21 mouse cellular contexts compared by ENCODE assay signal in the genomic region with DNA sequence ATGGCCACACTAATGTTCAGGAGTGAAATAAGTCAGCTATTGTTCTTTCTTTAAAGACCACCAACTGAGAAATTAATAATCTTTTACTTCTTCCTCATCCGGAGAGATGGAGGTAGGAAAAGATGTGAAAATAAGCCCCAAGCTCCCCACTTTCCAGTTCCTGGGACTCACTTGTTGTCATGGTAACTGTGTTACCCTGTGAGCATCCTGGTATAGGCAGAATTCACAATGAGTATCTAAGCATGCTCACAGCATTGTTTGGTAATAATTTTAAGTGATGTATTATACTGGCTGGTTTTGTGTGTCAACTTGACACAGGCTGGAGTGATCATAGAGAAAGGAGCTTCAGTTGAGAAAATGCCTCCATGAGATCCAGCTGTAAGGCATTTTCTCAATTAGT. TPM values are rescaled to one million over a fixed set of nuclear protein-coding genes. Genes with fewer than 3 reads are reported as not detected.
"Had no signal": no experiment of that assay in that cellular context is flagged by ENCODE, and none has a peak within 500 bp of the region (broad histone marks: within the 10 kb centered on the region; RNA-seq: fewer than 3 reads in every experiment).

No protein-coding gene starts in this region.

- H3K4me2 ChIP-seq: intestine, embryonic 15.5 days; liver, embryonic 11.5 days; liver, embryonic 15.5 days had no signal

- H3K36me3 ChIP-seq: intestine, embryonic 15.5 days; limb, embryonic 10.5 days; liver, embryonic 15.5 days had no signal

- H3K27ac ChIP-seq: intestine, embryonic 15.5 days; left cerebral cortex, adult 2 months; limb, embryonic 10.5 days; liver, embryonic 15.5 days had no signal

- H3K4me1 ChIP-seq: intestine, embryonic 15.5 days; limb, embryonic 10.5 days; liver, embryonic 15.5 days had no signal

- H3K4me3 ChIP-seq: intestine, embryonic 15.5 days; left cerebral cortex, adult 2 months; limb, embryonic 10.5 days; liver, embryonic 15.5 days had no signal

- DNase-seq: kidney, adult 8-10 months; kidney, postnatal 25 days; lung, adult 2 months; lung, postnatal 36 days; retina, postnatal 1 day; right cerebral cortex, postnatal 4 days; spleen, adult 18-20 months; thymus, adult 18-20 months; thymus, postnatal 36 days had no signal

- ATAC-seq: intestine, embryonic 15.5 days; lung, postnatal 0 days had no signal

- H3K9me3 ChIP-seq: intestine, embryonic 15.5 days; limb, embryonic 10.5 days had no signal

- H3K27me3 ChIP-seq: intestine, embryonic 15.5 days; liver, embryonic 15.5 days had no signal

- H3K9ac ChIP-seq: intestine, embryonic 15.5 days; liver, embryonic 15.5 days had no signal

RNA-seq across cellular contexts. Expression of a gene that starts 55.4 kb away (rescaled TPM):
- total RNA-seq: layer of hippocampus, postnatal 25 days; left cerebral cortex, adult 2 months; left cerebral cortex, postnatal 14 days; megakaryocyte progenitor cell, adult 5-6 weeks had no signal
- polyA plus RNA-seq: intestine, embryonic 15.5 days; kidney, embryonic 16.5 days; limb, embryonic 10.5 days; limb, embryonic 14.5 days; liver, embryonic 11.5 days; liver, embryonic 15.5 days; lung, adult 2 months; lung, postnatal 0 days; stomach, embryonic 14.5 days had no signal
